Mouse (Mus musculus): ENCODE measurements at regions not wholly inside any gene's neighbourhood (a gene's known extent, or its start where the extent isn't known, plus 50 kb on each side); places are given as distances from the start of the nearest gene placed in this dataset.
"Not testable (repeated sequence)": the region's sequence is repeated elsewhere in the genome, so short reads cannot be mapped to it uniquely, and the experiment has no call there.

DNA sequence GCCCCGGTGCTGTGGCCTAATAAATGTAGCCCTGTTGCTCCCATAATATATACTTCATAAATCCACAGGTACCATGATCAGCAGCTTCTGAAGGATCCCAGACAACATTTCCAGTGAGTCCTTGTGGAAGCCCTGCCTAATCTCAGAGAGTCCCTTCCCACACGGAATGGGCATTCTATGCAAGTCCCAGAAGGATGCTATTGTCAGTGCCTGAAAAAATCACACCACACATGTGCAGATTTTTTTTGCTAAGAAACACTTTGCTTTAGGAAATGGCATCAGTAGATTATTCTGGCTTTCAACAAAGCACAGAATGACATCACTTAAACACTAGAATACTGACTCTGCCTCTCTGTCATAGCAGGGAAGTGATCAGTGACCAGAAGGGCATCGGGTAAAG lies 456.6 kb upstream of the Cdh5 start:
- no peak for DNase-seq (ENCODE audit: low spot score)

DNA sequence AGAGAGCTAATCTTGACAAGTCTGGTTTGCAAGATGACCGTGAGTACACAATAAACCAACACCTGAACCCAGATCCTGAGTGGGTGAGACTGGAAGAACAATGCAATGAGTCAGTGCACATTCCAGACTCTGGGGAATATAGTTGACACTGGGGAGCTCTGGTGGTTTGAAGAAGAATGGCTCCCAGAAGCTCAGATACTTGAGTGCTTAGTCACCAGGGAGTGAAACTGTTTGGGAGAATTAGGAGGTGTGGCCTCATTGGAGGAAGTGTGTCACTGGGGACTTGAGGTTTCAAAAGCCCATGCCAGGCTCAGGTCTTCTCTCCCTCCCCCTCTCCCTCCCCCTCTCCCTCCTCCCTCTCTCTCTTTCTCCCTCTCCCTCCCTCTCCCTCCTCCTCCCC lies 436.6 kb upstream of the Cdh5 start:
- no peak for DNase-seq (ENCODE audit: low spot score)

DNA sequence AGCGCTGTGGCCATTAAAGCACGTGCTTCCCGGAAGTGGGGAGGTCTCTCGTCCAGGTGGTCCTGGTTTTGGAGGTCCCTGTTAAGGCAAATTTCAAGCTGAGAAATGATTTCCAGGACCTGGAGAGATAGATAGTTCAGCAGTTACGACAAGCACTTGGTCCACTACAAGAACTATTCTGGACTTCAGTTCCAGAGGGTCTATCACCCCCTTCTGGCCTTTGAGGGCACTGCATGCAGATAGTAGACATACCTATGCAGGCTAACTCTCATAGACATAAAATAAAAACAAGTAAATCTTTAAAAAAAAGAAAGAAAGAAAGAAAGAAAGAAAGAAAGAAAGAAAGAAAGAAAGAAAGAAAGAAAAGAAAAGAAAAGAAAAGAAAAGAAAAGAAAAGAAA lies 415.2 kb upstream of the Cdh5 start:
- DNase-seq (ENCODE audit: low spot score) = not testable (repeated sequence)

DNA sequence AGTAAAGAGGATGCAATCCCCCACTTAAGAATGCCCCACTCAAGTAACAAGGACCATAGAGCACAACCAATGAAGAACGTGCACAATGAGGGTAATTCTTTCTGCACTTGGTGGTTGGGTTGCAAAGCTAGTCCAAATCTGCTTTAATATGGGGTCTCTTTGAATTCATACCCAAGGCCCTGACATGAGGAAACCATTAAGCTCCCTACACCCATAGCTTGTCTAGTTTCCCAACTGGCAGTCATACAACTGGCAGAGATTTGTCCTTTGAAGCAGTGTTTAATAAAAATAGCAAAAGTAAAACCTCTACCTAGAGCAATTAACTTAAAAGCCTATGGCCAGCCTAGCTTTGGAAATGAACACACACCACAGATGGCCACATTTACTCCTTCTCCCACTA lies 411.0 kb upstream of the Cdh5 start:
- no peak for DNase-seq (ENCODE audit: low spot score)

DNA sequence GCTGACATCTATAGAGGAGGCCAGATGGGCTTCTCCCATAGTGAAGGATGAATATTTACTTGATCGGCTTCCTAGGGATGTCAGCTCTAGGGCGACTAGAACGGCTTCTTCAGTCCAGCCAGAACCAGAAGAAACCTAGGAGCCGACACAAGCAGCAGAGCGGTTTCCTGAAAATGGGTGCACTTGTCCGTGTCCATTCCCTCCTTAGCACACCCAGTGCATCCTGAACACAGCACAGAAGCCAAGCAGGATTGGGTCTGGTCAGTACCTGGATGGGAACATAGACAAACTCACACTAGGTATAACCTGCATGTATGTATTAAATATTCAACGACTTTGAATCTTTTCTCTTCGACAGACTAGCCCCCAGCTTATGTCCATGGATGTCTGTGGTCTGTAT lies 407.9 kb upstream of the Cdh5 start:
- no peak for DNase-seq (ENCODE audit: low spot score)

DNA sequence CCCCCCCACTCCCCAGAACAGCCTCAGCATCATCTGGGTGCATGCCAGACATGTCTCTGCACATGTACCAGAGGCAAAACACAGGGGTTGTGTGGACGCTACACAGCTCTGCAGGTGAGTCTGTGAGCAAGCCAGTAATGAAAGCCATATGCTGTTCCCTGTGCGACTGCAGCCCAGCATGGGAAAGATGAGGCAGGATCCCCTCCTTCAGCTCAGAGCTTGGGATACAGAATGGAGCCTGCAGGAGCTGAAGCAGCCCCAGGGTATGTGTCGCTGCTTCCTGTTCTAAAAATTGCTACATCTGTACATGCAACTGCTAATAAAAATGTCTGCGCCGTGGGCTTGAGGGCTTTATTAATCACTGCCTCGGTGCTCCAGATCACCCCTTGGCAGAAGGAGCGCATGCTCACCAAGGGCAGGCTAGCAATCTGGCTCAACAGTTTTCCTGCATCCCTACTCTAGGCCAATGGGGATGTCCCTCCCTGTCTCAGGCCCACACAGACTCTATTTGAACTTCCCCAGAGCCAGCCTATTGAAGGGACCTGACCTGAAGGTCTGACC lies 407.0 kb upstream of the Cdh5 start:
- DNase-seq (ENCODE audit: low spot score) = no peak

DNA sequence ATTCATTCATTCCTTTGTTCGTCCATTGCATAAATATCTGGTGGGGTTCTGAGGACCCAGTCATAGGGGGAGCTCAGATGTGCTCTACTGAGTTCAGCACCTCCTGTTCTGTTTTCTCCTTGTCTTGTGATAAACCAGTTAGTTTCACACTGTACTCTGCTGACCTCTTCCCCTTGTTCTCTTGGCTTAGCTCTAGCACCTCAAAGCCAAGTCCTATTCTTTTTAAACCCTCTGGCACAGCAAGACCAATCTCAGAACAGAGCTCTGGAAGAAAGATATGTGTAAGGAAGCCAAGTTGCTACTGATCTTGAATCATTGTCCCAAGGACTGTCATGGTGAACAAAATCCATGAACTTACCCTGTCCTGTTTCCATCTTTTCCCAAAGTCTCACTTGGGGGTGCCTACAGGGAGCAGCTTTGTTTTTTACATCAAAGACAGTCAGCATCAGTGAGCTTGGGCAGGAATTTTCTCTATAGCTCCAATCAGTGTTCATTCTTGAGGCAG lies 402.4 kb upstream of the Cdh5 start:
- no peak for DNase-seq (ENCODE audit: low spot score)

DNA sequence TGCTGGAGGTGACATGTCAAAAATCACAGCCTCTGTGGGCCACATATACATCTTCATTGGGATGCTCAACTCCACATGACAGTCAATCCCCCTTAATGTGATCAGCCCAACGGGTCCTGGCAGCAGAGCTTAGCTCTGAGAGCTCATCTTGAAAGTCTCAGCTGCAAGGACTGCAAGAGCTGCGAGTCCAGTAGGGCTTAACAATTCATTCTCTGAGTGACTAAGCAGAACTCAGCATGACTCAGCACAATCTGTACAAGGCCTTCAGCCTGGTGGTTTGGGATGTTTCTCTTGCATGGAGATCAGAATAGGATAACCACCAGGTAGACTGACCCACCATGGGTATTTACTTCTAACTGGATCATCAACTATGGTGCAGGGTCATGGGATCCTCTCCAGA lies 399.2 kb upstream of the Cdh5 start:
- DNase-seq (ENCODE audit: low spot score) = no peak

DNA sequence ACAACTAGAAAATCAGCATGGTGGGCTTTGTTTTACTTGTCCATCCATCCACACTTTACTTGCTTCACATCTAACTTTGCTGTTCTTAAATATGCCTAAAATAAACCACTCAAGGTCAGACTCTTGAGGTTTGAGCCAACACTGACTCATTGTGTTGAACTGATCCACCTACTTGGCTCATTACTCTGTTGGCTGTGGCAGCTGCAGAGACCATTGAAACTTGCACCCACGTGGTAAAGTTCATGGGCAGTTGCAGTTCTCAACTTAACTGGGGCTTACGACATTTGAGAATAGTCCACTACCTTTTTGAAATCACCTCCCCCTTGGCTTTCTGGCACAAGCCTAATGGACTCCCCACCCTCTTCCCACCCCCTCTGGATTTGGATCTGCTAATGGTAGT lies 395.3 kb upstream of the Cdh5 start:
- DNase-seq (ENCODE audit: low spot score) = no peak

DNA sequence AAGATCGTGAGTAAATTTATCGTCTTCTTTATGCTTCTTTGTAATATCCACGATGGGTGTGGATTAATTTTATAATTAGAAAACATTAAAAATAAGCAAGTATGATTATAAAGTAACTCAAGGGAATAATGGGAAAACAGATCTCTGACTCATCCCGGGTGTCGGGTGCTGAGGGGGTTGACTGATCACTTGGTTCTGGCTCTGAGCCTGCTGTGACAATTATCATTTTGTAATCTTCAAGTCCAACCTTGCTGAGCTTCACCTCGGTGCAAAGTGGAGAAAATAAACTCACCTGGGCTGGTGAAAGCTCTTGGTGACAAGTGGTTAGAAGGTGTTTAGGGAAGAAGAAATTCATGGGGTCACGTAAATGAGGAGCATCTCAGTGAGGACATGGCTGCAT lies 390.6 kb upstream of the Cdh5 start:
- not testable (repeated sequence) for DNase-seq (ENCODE audit: low spot score)

DNA sequence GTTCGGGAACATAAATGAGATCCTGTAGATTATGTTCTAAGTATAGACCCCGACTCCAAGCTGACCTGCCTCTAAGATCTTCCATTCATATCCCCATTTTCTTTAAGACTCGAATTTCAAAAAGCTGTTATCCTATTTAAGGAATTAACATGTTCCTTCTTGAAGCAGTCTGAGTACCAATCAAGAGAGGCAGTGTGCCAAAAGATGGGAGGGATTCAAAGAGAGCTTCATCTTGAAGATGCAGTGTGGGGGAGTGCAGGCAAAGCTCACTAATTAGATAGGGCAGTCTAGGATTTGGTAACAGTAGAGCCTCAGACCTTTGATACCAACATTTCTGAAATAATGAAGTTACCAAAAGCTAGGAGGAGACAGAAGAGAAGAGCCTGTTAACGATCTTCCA lies 383.7 kb upstream of the Cdh5 start:
- no peak for DNase-seq (ENCODE audit: low spot score)

DNA sequence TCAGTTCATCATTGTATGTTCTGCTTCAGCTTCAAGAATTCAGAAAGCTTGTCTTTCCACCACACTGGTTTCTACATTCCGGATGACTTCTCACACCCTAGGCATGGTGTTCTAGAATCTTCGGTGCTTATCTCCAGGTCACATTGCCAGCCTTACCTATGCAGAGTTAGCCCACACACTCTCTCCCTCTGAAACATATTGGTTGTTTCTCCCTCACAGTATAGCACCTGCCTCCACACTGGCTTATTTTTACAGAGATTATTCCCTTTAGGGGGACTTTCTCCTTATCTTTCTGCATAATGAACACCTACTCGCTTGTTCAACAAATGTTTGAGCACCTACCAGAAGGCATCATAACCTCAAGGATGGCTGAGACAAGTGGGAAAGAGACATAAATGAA lies 368.0 kb upstream of the Cdh5 start:
- DNase-seq (ENCODE audit: low spot score) = no peak

DNA sequence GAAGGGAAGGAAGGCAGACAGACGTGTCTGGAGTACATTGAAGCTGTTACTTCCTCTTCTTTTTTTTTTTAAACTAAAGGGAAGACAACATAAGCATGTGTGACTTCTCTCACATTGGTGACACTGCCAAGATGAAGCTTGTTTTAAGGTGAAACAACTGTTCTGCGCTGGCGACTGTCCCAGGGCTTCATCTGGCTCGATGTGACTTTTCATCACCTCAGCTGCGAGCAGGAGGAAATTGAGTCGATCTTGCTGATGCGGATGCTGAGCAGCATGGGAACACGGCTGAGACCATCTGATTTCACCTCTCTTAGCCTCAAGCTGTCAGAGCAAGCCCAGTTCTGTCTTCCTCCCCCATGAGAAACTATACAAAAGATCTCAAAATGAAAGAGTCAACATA lies 363.1 kb upstream of the Cdh5 start:
- no peak for DNase-seq (ENCODE audit: low spot score)

DNA sequence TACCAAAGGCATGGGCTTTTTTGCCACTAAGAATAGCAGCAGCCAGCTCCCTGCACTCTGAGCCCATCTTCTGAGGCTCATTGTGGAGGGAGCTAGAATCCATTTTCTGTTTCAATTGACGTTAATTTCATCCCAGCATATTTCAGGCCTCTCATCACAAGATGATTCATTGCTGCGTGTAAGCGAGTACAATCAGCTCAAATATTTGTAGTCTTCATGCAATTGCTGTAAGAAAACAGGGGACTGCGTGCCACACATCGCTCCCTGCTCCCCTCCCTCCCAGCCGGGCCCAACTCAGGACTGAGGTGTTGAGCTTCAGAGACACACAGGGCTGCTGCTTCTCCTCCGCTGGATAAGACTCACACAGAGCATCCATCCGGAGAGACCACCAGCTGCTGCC lies 360.0 kb upstream of the Cdh5 start:
- DNase-seq (ENCODE audit: low spot score) = no peak

DNA sequence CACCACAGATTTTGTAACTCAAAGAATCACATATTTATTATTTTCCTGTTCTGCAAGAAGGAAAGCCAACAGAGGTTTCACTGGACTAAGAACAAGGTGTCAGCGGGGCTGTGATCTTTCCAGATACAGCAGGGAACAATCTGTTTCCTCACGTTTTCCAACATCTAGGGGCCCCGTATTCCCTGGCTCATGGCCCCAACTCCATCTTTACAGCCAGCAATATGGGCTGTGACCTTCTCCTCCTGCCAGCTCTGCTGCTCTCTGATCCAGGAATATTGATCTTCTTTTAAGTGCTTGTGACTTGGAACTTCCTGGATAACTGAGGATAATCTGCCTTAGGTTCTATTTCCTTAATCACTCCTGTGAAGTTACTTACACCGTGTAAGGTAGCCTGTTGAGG lies 352.7 kb upstream of the Cdh5 start:
- DNase-seq (ENCODE audit: low spot score) = no peak

DNA sequence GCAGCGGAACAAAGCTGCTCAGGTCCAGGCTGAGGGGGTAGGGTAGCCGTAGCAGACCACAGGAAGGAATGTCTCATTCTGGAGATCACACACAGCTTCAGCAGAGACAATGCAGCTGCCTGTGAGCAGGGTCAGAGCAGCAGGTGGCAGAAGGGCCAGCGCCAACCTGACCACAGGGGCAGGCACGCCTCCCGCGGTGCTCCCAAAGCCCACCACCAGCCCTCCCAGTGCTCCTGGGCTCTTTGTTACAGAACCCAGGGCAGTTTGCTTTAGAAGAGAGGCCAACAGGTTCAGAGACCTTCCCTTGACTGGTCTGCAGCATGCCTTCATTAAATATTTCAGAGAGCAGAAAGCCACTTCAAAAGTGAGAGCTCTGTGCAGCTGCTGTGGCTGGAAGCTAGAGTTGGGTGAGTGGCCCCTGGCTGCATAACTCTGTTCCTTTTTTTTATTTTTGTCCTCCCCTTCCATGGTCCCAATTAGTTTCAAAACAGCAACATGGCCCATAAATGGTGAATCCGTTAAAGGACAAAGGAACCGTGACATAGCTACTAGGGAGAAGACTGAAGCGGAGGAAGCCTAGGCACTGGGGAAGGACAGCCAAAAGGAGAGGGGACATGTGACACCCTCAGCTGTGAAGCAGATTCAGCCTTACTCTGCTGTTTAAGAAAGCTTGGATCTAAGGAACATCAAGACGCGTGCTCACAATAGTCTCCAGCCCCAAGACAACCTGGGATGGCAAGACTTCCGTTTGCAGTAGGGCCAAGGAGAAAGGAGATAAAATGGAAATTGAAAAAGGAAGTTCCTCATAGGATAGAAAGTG lies 350.9 kb upstream of the Cdh5 start:
- no peak for DNase-seq (ENCODE audit: low spot score)

DNA sequence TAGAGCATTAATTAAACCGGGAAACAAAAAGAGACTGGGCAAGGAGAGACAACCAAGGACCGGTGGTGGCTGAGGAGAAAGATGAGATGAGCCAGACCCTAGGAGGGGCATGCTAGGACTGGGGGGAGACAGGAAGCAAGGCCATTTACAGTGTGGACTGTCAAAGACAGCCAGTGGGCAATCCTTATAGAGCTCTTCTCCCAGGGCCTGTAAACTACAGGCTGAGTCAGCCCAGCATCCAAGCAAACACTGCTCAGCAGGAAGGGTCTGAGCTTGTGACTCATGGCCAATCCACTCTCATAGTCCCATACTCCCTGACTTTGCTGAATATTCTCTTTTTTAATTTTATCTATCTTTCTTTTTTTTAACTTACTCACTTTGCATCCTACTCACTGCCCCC lies 350.3 kb upstream of the Cdh5 start:
- DNase-seq (ENCODE audit: low spot score) = no peak

DNA sequence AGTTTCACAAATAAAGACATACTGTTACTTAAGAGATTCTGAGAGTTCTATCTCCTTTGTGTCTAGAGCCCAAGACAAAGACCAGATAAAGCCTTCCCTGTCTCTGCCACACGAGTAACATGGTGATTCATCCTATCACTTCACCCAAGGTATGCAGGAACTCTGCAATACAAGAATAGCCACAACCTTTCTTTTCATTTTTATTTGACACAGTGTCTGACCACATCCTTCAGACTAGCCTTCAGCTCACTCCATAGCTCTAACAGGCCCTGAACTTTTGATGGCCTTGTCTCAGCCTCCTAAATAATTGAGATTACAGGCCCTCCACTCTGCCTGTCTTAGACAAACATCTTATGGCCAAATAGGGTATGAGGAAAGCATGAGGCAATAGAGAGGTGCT lies 337.6 kb upstream of the Cdh5 start:
- DNase-seq (ENCODE audit: low spot score) = no peak

DNA sequence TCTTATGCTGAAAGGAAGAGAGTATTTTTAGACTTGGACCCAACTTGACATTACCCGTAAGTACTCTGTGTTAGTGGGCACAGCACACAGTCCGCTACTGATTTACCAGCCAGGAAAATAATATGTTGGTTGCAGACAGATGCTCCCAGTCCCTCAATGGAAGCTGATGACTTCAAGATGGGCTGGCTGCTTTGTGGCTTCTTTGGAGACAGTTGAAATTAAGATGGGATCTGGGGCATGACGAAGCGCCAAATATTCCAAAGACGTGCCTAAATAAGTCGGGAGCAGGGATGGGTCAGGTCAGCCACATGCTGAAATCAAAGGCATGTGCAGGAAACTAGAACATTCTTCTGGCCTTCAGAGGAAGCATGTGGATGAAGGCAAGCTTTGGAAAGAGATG lies 321.8 kb upstream of the Cdh5 start:
- DNase-seq (ENCODE audit: low spot score) = no peak

DNA sequence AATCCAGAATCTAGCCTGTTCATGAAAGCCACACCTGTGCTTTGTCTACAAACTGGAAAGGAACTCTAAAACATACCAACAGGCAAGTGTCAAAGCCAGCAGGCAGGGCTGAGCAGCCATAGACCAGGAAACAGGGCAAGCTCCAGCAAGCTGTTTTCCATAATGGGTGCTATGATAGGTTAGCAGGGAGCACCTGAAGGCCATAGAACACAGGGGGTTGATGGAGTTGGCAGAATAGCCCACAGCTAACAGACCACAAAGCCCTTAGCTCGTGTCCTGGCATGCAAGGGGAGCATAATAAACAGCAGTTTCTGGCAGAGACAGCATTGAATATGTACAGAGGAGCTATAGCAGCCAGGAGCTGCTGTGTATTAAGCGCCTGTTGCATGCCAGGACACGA lies 313.1 kb upstream of the Cdh5 start:
- DNase-seq (ENCODE audit: low spot score) = no peak

DNA sequence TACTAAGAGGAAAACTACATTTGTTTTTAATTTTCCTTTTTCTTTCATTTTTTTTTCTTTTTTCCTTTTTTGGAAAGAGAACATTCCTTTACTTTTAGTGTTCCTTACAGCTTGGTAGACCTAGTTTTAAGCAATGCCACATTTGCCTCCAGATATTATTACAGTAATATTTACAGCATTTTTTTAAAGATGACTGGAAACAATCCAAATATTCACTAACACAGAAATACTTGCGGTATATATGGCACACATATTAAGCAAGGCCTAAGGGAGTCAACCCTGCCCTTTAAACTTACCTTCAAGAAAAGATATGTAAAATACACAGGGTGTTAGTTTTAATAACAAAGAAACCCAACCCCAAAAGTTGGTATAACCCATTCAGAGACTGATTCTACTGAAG lies 308.1 kb upstream of the Cdh5 start:
- DNase-seq (ENCODE audit: low spot score) = no peak

DNA sequence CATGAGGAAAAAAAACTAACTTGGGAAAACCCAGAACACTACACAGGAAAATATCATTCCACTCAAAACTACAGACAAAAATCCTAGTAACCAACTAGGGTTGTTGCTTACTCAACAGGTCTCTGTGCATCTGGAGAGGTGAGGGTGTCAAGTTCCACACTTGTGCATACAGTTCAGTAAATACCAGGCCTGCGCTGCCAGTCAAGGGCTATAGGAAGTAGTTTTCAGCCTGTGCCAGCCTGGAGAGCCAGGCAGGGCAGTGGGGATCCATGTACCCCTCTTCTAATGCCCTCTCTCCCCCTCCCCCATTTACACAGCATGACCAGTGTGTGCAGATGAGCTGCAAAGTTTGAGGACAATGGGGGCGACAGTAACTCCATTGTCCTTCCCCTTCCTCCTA lies 302.8 kb upstream of the Cdh5 start:
- DNase-seq (ENCODE audit: low spot score) = not testable (repeated sequence)

DNA sequence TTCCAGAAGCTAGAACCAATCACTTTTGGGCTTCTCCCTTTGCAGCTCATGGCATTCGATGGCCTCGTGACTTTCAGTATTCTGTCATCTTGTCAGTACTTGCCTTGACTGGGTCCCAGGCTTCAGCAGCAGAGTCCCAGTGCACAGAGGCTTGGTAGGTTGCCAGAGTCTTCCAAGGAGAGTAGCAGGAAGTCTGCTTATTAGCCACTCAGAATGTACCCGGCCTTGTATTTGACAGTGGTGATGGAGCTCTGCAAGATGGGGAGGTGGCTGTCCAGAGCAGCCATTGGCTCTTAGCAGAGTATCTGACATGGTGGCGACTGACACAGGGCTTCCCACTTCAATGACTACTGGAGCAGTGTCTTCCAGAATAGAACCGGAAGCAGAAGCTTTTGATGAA lies 293.3 kb upstream of the Cdh5 start:
- no peak for DNase-seq (ENCODE audit: low spot score)

DNA sequence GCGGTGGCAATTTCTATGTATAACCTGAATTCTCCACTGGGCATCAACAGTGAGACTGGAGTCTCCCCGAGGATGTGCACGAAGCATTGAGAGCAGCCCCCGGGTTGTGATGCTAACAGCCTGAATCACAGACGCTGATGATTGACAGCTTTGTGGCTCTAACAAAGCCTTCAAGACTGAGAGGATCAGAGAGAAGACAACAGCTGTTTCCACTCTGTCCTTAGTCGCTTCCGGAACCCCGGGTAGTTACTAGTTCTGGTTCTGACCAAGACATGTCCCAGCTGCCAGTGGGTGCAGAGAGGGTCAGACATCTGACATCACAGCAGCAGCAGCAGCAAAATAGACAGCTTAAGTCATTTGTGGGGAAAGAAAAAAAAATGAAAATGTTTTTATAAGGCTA lies 292.8 kb upstream of the Cdh5 start:
- DNase-seq (ENCODE audit: low spot score) = no peak
